Mouse (Mus musculus) MEL (cell line): Measurements from ENCODE around the gene Hcrtr1. TPM values are rescaled to one million over a fixed set of nuclear protein-coding genes. Genes with fewer than 3 reads are reported as not detected.

ENCODE experiments used
- DNase-seq: peaks from one replicate; pipeline ENCODE4 v3.0.0; 2011; ENCODE audit warnings: low read depth, low spot score
- H3K27ac ChIP-seq: 2 replicates; pipeline ENCODE4 v1.5.1; 2012; ENCODE audit warnings: low read depth, mild to moderate bottlenecking, control low read depth, low read length, moderate library complexity; ENCODE audit not compliant: control insufficient read depth
- H3K27me3 ChIP-seq, 2 experiments: fragments of 150-350 bp in 1 of 2; sonication (generic) in 1 of 2; 2 replicates each; pipeline ENCODE4 v1.6.1; 2012; ENCODE audit warnings: low read length in 2 of 2, mild to moderate bottlenecking in 2 of 2, improper control_type of control experiment in 1 of 2, moderate library complexity in 1 of 2; ENCODE audit not compliant: insufficient read depth in 2 of 2, control insufficient read depth in 1 of 2
- H3K36me3 ChIP-seq, 2 experiments: 2 replicates each; pipeline ENCODE4 v1.6.1; 2012 to 2014; ENCODE audit warnings: low read length in 2 of 2, improper control_type of control experiment in 1 of 2, inconsistent platforms in 1 of 2, mild to moderate bottlenecking in 1 of 2; ENCODE audit not compliant: insufficient read depth in 2 of 2, control insufficient read depth in 1 of 2
- H3K4me1 ChIP-seq, 2 experiments: fragments of 150-350 bp in 1 of 2; sonication (generic) in 1 of 2; 2 replicates each; pipeline ENCODE4 v1.6.1; 2012; ENCODE audit warnings: low read length in 2 of 2, improper control_type of control experiment in 1 of 2, mild to moderate bottlenecking in 1 of 2; ENCODE audit not compliant: insufficient read depth in 2 of 2, control insufficient read depth in 1 of 2
- H3K4me3 ChIP-seq, 2 experiments: fragments of 150-350 bp in 1 of 2; sonication (generic) in 1 of 2; 2 replicates each; pipeline ENCODE4 v1.5.1; 2012; ENCODE audit warnings: low read depth in 2 of 2, low read length in 2 of 2, mild to moderate bottlenecking in 2 of 2, moderate library complexity in 2 of 2, control low read depth in 1 of 2, improper control_type of control experiment in 1 of 2; ENCODE audit not compliant: control insufficient read depth in 1 of 2, insufficient read depth in 1 of 2
- H3K79me2 ChIP-seq: 2 replicates; pipeline ENCODE4 v1.6.1; 2012; ENCODE audit warnings: mild to moderate bottlenecking, low read length, moderate library complexity; ENCODE audit not compliant: control insufficient read depth, poor library complexity, insufficient read depth
- H3K9ac ChIP-seq: 2 replicates; pipeline ENCODE4 v1.6.1; 2012; ENCODE audit warnings: low read depth, mild to moderate bottlenecking, control low read depth, low read length, moderate library complexity; ENCODE audit not compliant: control insufficient read depth, poor library complexity, severe bottlenecking
- H3K9me3 ChIP-seq: fragments of 150-350 bp; sonication (generic); replicated peaks from 2 replicates; pipeline ENCODE4 v1.6.1; 2012; ENCODE audit warnings: mild to moderate bottlenecking, low read length, improper control_type of control experiment, moderate library complexity; ENCODE audit not compliant: insufficient read depth
- CHD1 ChIP-seq: IDR thresholded peaks from 2 replicates; pipeline ENCODE4 v1.6.1; 2012; ENCODE audit warnings: low read depth, mild to moderate bottlenecking, inconsistent platforms, low read length, improper control_type of control experiment
- CHD2 ChIP-seq: IDR thresholded peaks from 2 replicates; pipeline ENCODE4 v1.6.1; 2011; ENCODE audit warnings: low read length, improper control_type of control experiment
- ELF1 ChIP-seq: IDR thresholded peaks from 2 replicates; pipeline ENCODE4 v1.6.1; 2014; ENCODE audit warnings: low read depth, mild to moderate bottlenecking, inconsistent platforms, low read length, improper control_type of control experiment, moderate library complexity
- EP300 ChIP-seq, 2 experiments: IDR thresholded peaks; 2 replicates each; pipeline ENCODE4 v1.6.1; 2011; ENCODE audit warnings: improper control_type of control experiment in 2 of 2, low read length in 2 of 2, low read depth in 1 of 2, mild to moderate bottlenecking in 1 of 2
- ETS1 ChIP-seq: IDR thresholded peaks from 2 replicates; pipeline ENCODE4 v1.6.1; 2012; ENCODE audit warnings: low read depth, mild to moderate bottlenecking, inconsistent platforms, low read length, improper control_type of control experiment, moderate library complexity
- JUND ChIP-seq: IDR thresholded peaks from 2 replicates; pipeline ENCODE4 v1.6.1; 2011; ENCODE audit warnings: low read depth, mild to moderate bottlenecking, improper control_type of control experiment, low read length
- MAZ ChIP-seq: IDR thresholded peaks from 2 replicates; pipeline ENCODE4 v1.6.1; 2012; ENCODE audit warnings: low read depth, mild to moderate bottlenecking, inconsistent platforms, low read length, improper control_type of control experiment
- MYB ChIP-seq: IDR thresholded peaks from 2 replicates; pipeline ENCODE4 v1.6.1; 2011; ENCODE audit warnings: mild to moderate bottlenecking, low read depth, low read length, improper control_type of control experiment
- MYC ChIP-seq: IDR thresholded peaks from 2 replicates; pipeline ENCODE4 v1.6.1; 2011; ENCODE audit warnings: low read depth, mild to moderate bottlenecking, low read length, improper control_type of control experiment, moderate library complexity
- NELFE ChIP-seq: IDR thresholded peaks from 2 replicates; pipeline ENCODE4 v1.6.1; 2011; ENCODE audit warnings: low read depth, low read length, improper control_type of control experiment
- NRF1 ChIP-seq: IDR thresholded peaks from 2 replicates; pipeline ENCODE4 v1.6.1; 2014; ENCODE audit warnings: low read depth, mild to moderate bottlenecking, inconsistent platforms, low read length, improper control_type of control experiment, moderate library complexity; ENCODE audit not compliant: poor library complexity, insufficient read depth, severe bottlenecking
- POLR2A ChIP-seq, 2 experiments: IDR thresholded peaks; 2 replicates each; pipeline ENCODE4 v1.6.1; 2011 to 2012; ENCODE audit warnings: low read length in 2 of 2, mild to moderate bottlenecking in 2 of 2, control low read depth in 1 of 2, improper control_type of control experiment in 1 of 2, low read depth in 1 of 2, moderate library complexity in 1 of 2; ENCODE audit not compliant: control insufficient read depth in 1 of 2, insufficient read depth in 1 of 2, poor library complexity in 1 of 2
- POLR2AphosphoS2 ChIP-seq: IDR thresholded peaks from 2 replicates; pipeline ENCODE4 v1.6.1; 2011; ENCODE audit warnings: low read length, improper control_type of control experiment
- RCOR1 ChIP-seq: IDR thresholded peaks from 2 replicates; pipeline ENCODE4 v1.6.1; 2012; ENCODE audit warnings: low read depth, mild to moderate bottlenecking, inconsistent platforms, low read length, improper control_type of control experiment
- SIN3A ChIP-seq: IDR thresholded peaks from 2 replicates; pipeline ENCODE4 v1.6.1; 2012; ENCODE audit warnings: low read length, improper control_type of control experiment, inconsistent platforms
- SMC3 ChIP-seq: IDR thresholded peaks from 2 replicates; pipeline ENCODE4 v1.6.1; 2011; ENCODE audit warnings: low read depth, low read length, improper control_type of control experiment
- TBP ChIP-seq: IDR thresholded peaks from 2 replicates; pipeline ENCODE4 v1.8.0; 2011; ENCODE audit warnings: low read depth, low read length, improper control_type of control experiment
- UBTF ChIP-seq: IDR thresholded peaks from 2 replicates; pipeline ENCODE4 v1.6.1; 2012; ENCODE audit warnings: low read depth, mild to moderate bottlenecking, inconsistent platforms, low read length, improper control_type of control experiment, moderate library complexity, borderline replicate concordance; ENCODE audit not compliant: insufficient read depth
- USF1 ChIP-seq: IDR thresholded peaks from 2 replicates; pipeline ENCODE4 v1.6.1; 2014; ENCODE audit warnings: low read depth, mild to moderate bottlenecking, inconsistent platforms, low read length, improper control_type of control experiment, moderate library complexity
- ZC3H11A ChIP-seq: IDR thresholded peaks from 2 replicates; pipeline ENCODE4 v1.6.1; 2012; ENCODE audit warnings: low read depth, mild to moderate bottlenecking, inconsistent platforms, low read length, improper control_type of control experiment
- ZKSCAN1 ChIP-seq: IDR thresholded peaks from 2 replicates; pipeline ENCODE4 v1.6.1; 2012; ENCODE audit warnings: low read depth, mild to moderate bottlenecking, inconsistent platforms, low read length, improper control_type of control experiment, moderate library complexity
- ZNF384 ChIP-seq: IDR thresholded peaks from 2 replicates; pipeline ENCODE4 v1.6.1; 2012; ENCODE audit warnings: low read depth, mild to moderate bottlenecking, inconsistent platforms, low read length, improper control_type of control experiment
- polyA plus RNA-seq, 2 experiments: library from polyadenylated mRNA; stranded (reverse) in 1 of 2; unstranded in 1 of 2; fragments of >175 nt in 1 of 2; fragments of >200 nt in 1 of 2; gene quantifications; 2 replicates each; pipeline versions ENCODE4 v1.2.1 to v1.2.4; 2012; ENCODE audit warnings: low replicate concordance in 2 of 2, low read depth in 1 of 2; ENCODE audit not compliant: insufficient read length in 2 of 2, insufficient read depth in 1 of 2, missing spikeins in 1 of 2
- total RNA-seq: library from RNA; depleted of rRNA; stranded (reverse); fragments of 300-350 nt; gene quantifications from 2 replicates; pipeline ENCODE4 v1.2.3, GENCODE M21; 2012

Hcrtr1 gene
- total and polyA plus RNA-seq, 3 experiments, result not detected

GRCm38 (mm10) chr4:130175072-130175711 is 36.0 kb upstream of the Hcrtr1 start, which contains the start of gene Tinagl1:
Gene Tinagl1, minus strand, starts transcription at chr4:130175122.
- Histone ChIP-seq H3K4me1 (peaks cover 6 to 48% of the 10 kb centered on the region in 2 experiments), H3K9ac (peak within 1 kb of the TSS; percentile 63), H3K9me3 (no peaks in the 10 kb centered on the region), H3K36me3 (peaks cover 0 to 14% of the 10 kb centered on the region in 2 experiments; a peak in 2 of 4 replicates), H3K79me2 (no peaks in the 10 kb centered on the region), H3K27ac (peak within 1 kb of the TSS; percentile 42), H3K4me3 (peak within 1 kb of the TSS; percentile 37 to 88), H3K27me3 (no peaks in the 10 kb centered on the region)
- no peak for DNase-seq
- TF ChIP-seq SIN3A, result peak; percentile 8; the same call in 1 of the 2 replicates
- TF ChIP-seq MYB, result no peak

DNA sequence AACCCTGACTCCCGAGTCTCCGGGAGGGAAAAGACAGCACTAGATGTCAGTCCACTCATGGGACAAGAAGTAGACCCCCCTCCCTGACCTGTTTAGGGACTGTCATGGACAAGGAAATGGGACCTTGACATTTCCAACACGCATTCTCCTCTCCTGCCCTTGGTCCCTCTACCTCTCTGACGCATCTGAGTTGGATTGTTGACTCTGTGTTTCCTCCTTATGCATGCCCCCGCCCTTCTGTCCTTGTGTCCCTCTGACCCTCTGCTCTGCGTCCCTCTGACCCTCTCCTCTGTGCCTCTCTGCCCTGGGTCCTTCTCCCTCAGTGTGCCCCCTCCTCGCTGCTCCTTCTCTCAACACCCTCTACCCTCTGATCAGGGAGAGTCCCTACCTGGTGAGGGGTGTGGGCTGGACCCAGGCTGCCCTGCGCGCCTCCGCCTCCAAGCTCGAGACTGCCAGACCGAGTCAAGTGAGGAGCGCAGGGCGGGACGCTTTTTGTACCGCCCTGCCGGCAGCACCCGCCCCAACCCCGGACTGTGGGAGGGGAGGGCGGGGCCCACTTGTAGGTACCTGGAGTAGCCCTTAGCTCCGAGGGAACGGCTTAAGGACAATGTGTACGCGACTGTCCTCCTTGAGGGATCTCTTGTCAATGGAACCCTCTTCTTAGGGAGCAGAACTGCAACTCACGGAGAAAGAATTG is 35.3 kb upstream of the Hcrtr1 start:
- TF ChIP-seq POLR2AphosphoS2, result peak; percentile 33; the same call in 1 of the 2 replicates
- 0 out of 2 replicates have a peak, but pooled peaks have one; percentile 21 for TF ChIP-seq SIN3A
- 0 out of 2 replicates have a peak, but pooled peaks have one; percentile 32 for TF ChIP-seq MAZ
- TF ChIP-seq NELFE, result peak; percentile 27; the same call in 1 of the 2 replicates
- no peak for TF ChIP-seq CHD1
- TF ChIP-seq ETS1, result 0 out of 2 replicates have a peak, but pooled peaks have one; percentile 10
- no peak for TF ChIP-seq EP300 (IDR thresholded peaks at IDR 0.05; ENCODE audit: low read depth in 1 of 2, low read length in 2 of 2)
- peak; percentile 31 to 39; a peak in 1 of 4 replicates for TF ChIP-seq POLR2A (IDR thresholded peaks at IDR 0.05; ENCODE audit: control insufficient read depth in 1 of 2, insufficient read depth in 1 of 2, low read depth in 1 of 2, low read length in 2 of 2, poor library complexity in 1 of 2)
- no peak for TF ChIP-seq ELF1
- peak; percentile 54; the same call in 1 of the 2 replicates for TF ChIP-seq NRF1
- peak; percentile 81 for DNase-seq
- Histone ChIP-seq H3K79me2 (no peaks in the 10 kb centered on the region), H3K4me3 (peak overlapping the region; percentile 37 to 88), H3K36me3 (peaks cover 0 to 14% of the 10 kb centered on the region in 2 experiments; a peak in 2 of 4 replicates), H3K9ac (peak overlapping the region; percentile 63), H3K9me3 (no peaks in the 10 kb centered on the region), H3K27ac (peak overlapping the region; percentile 42), H3K4me1 (peaks cover 6 to 51% of the 10 kb centered on the region in 2 experiments), H3K27me3 (no peaks in the 10 kb centered on the region)

DNA sequence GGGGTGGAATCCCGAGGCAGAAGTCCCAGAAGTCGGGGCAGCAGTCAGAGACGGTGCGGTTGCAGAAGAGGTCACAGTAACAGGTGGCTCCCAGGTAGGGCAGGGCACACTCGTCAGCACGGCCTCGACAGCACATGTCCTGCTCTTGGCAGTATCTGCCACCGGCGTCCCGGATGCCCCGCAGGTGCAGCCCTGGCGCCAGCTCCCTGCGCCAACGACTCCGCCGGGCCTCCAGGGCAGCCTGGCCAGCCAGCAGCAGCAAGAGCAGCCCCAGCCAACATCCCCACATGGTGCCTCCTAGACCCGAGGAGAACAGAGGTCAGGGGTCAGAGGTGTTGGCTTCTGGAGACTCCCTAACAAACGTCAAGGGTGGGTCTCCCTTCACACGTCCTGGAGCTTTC is 34.8 kb upstream of the Hcrtr1 start:
- peak overlapping the region; percentile 42 for H3K27ac ChIP-seq
- H3K4me1 ChIP-seq, result peaks cover 6 to 57% of the 10 kb centered on the region in 2 experiments
- peak overlapping the region; percentile 63 for H3K9ac ChIP-seq

More for the DNA sequence above, 34.8 kb upstream of the Hcrtr1 start:
- Histone ChIP-seq H3K4me3 (peak overlapping the region; percentile 37 to 88), H3K79me2 (no peaks in the 10 kb centered on the region), H3K36me3 (peaks cover 0 to 18% of the 10 kb centered on the region in 2 experiments; a peak in 2 of 4 replicates), H3K27me3 (no peaks in the 10 kb centered on the region), H3K9me3 (no peaks in the 10 kb centered on the region)
- DNase-seq, result peak; percentile 49
- no peak for TF ChIP-seq CHD2
- TF ChIP-seq RCOR1, result no peak
- TF ChIP-seq USF1, result no peak
- TF ChIP-seq CHD1, result no peak
- no peak for TF ChIP-seq MYC
- no peak for TF ChIP-seq NRF1
- no peak for TF ChIP-seq POLR2AphosphoS2
- TF ChIP-seq TBP, result no peak
- no peak for TF ChIP-seq MAZ
- TF ChIP-seq ZC3H11A, result no peak
- no peak for TF ChIP-seq SMC3
- TF ChIP-seq UBTF, result no peak
- TF ChIP-seq EP300 (IDR thresholded peaks at IDR 0.05; ENCODE audit: low read depth in 1 of 2, low read length in 2 of 2), result no peak
- TF ChIP-seq ZNF384, result no peak
- no peak for TF ChIP-seq JUND
- no peak for TF ChIP-seq NELFE
- no peak for TF ChIP-seq ZKSCAN1
- TF ChIP-seq, all 39 proteins: peak for 0
